ENCODE assay signal across 14 mouse cellular contexts in the genomic region with DNA sequence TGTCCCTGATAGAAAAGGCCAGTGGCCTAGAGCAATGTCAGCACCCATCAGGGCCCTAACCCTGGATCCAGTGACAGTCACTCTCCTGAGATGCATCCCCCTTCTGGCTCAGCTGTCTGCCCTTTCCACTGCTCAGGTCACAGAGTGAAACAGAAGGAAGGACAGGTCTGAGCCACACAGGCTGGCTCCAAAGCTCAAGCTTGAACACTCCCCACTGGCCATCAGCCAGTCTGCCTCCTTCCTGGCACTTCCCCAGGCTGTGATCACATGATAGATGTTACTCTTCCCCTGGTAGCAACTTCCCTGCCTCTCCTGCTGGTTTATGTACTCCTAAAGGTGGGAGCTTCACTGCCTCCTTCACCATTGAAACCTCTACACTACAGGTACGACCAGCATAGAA.
DNase-seq lines count a peak whose midpoint lies in the region; ATAC-seq and TF ChIP-seq lines count a peak whose summit lies in the region.
"Had no signal": no experiment of that assay in that cellular context is flagged by ENCODE, and none has a peak within 500 bp of the region (broad histone marks: within the 10 kb centered on the region; RNA-seq: fewer than 3 reads in every experiment).

No protein-coding gene starts in this region.

- no peaks in the 10 kb centered on the region for H3K4me1 ChIP-seq in lung, adult 2 months (ENCODE audit: control insufficient read depth, insufficient read depth, low read length)
- peaks cover 13% of the 10 kb centered on the region for H3K4me1 ChIP-seq in neural tube, embryonic 15.5 days
- H3K4me1 ChIP-seq in forebrain, embryonic 11.5 days (replicated peaks; ENCODE audit: control insufficient read depth, insufficient read depth, low read length) = peaks cover 6% of the 10 kb centered on the region
- H3K4me1 ChIP-seq: heart, embryonic 13.5 days had no signal

- TF ChIP-seq CTCF in lung, adult 2 months (IDR thresholded peaks at IDR 0.05; ENCODE audit: insufficient read depth, low read length) = no peak

- H3K4me2 ChIP-seq in neural tube, embryonic 15.5 days = no peak overlapping the region
- H3K4me2 ChIP-seq in forebrain, embryonic 11.5 days (ENCODE audit: low read depth, low read length, severe bottlenecking) = no peak overlapping the region
- H3K4me2 ChIP-seq: embryonic facial prominence, embryonic 12.5 days; heart, embryonic 13.5 days had no signal

- no peak for ATAC-seq in neural tube, embryonic 15.5 days (ENCODE audit: low FRiP score)
- no peak for ATAC-seq in forebrain, embryonic 11.5 days (replicated peaks; ENCODE audit: low FRiP score)
- ATAC-seq: liver, postnatal 0 days; midbrain, embryonic 16.5 days had no signal

- H3K36me3 ChIP-seq in neural tube, embryonic 15.5 days = no peaks in the 10 kb centered on the region
- no peaks in the 10 kb centered on the region for H3K36me3 ChIP-seq in forebrain, embryonic 11.5 days (ENCODE audit: control insufficient read depth, insufficient read depth, low read length)
- H3K36me3 ChIP-seq: embryonic facial prominence, embryonic 12.5 days; heart, embryonic 13.5 days had no signal

- H3K9ac ChIP-seq in neural tube, embryonic 15.5 days (replicated peaks) = 0 out of 2 replicates have a peak overlapping the region, but pooled peaks have one; percentile 11
- H3K9ac ChIP-seq in forebrain, embryonic 11.5 days (ENCODE audit: low read length) = no peak overlapping the region
- H3K9ac ChIP-seq: embryonic facial prominence, embryonic 12.5 days; heart, embryonic 13.5 days; liver, postnatal 0 days had no signal

- intact Hi-C loops in gastrocnemius, postnatal 14 days (cut with DNase I; ENCODE audit: low total_unique reads) = no loop called here

- WGBS in lung, adult 2 months = 54% methylated on average over 1 of the region's 1 CpGs
- WGBS in neural tube, embryonic 15.5 days = 48% methylated on average over 1 of the region's 1 CpGs
- 60% methylated on average over 1 of the region's 1 CpGs for WGBS in forebrain, embryonic 11.5 days

- H3K4me3 ChIP-seq in lung, adult 2 months (replicated peaks; ENCODE audit: extremely low read depth, low read depth, low read length) = no peak overlapping the region
- no peak overlapping the region for H3K4me3 ChIP-seq in neural tube, embryonic 15.5 days (replicated peaks)
- H3K4me3 ChIP-seq in forebrain, embryonic 11.5 days (ENCODE audit: low read depth, low read length) = no peak overlapping the region
- H3K4me3 ChIP-seq: embryonic facial prominence, embryonic 12.5 days; heart, embryonic 13.5 days had no signal

- TF ChIP-seq POLR2A in lung, adult 2 months (IDR thresholded peaks at IDR 0.05; ENCODE audit: borderline replicate concordance, extremely low read depth, low read depth, low read length) = no peak

- DNase-seq in gastrocnemius, postnatal 10 days = peak; percentile 16
- no peak for DNase-seq in gastrocnemius, postnatal 14 days
- peak; percentile 3 for DNase-seq in lung, postnatal 36 days
- DNase-seq in lung, adult 2 months = no peak
- DNase-seq in adrenal gland, postnatal 25 days = peak; percentile 48
- DNase-seq in cerebellum, adult 9-11 months = no peak
- no peak for DNase-seq in forebrain, embryonic 11.5 days (ENCODE audit: low spot score)
- DNase-seq: cerebellum, adult 18-20 months; liver, postnatal 0 days; right cerebral cortex, adult 18-20 months had no signal

- 0 out of 2 replicates have a peak, but pooled peaks cover 11% of the 10 kb centered on the region for H3K27me3 ChIP-seq in neural tube, embryonic 15.5 days (replicated peaks)
- no peaks in the 10 kb centered on the region for H3K27me3 ChIP-seq in forebrain, embryonic 11.5 days (ENCODE audit: control insufficient read depth, insufficient read depth, low read length)

- H3K27ac ChIP-seq in neural tube, embryonic 15.5 days (replicated peaks) = no peak overlapping the region
- H3K27ac ChIP-seq in forebrain, embryonic 11.5 days (ENCODE audit: low read depth, low read length) = no peak overlapping the region
- H3K27ac ChIP-seq: embryonic facial prominence, embryonic 12.5 days; heart, embryonic 13.5 days had no signal

- no peaks in the 10 kb centered on the region for H3K9me3 ChIP-seq in neural tube, embryonic 15.5 days (replicated peaks)
- H3K9me3 ChIP-seq in forebrain, embryonic 11.5 days (ENCODE audit: control insufficient read depth, low read length) = no peaks in the 10 kb centered on the region
- H3K9me3 ChIP-seq: embryonic facial prominence, embryonic 12.5 days; heart, embryonic 13.5 days had no signal

Comparison
In these comparisons a context has a peak if more than half of its experiments do, and no peak if none do; other contexts are left out.
1. DNase-seq: peak in gastrocnemius, postnatal 10 days (single experiment), lung, postnatal 36 days (single experiment) and adrenal gland, postnatal 25 days (single experiment); none in gastrocnemius, postnatal 14 days (single experiment), lung, adult 2 months (single experiment), cerebellum, adult 9-11 months (single experiment) and forebrain, embryonic 11.5 days (single experiment).